Mouse (Mus musculus) ovary, postnatal 14 days (tissue): ENCODE measurements around the gene Calm2.

Source experiments
- DNase-seq: peaks from one replicate; pipeline ENCODE4 v3.0.0; 2022; ENCODE audit warnings: low spot score

Calm2 gene

GRCm38 (mm10) chr17:87446767-87447611, at the start of gene Calm2:
Calm2 (minus strand) TSS chr17:87446935.
- DNase-seq: peak; percentile 98

GRCm38 (mm10) chr17:87495504-87495903, 48.8 kb upstream of the Calm2 start:
- DNase-seq: no peak

GRCm38 (mm10) chr17:87494310-87494709, 47.6 kb upstream of the Calm2 start:
- DNase-seq: no peak

- no peak for DNase-seq
Observed at GRCm38 (mm10) chr17:87492286-87492685, 45.6 kb upstream of the Calm2 start.

GRCm38 (mm10) chr17:87490295-87490694, 43.6 kb upstream of the Calm2 start:
- no peak for DNase-seq

GRCm38 (mm10) chr17:87485751-87486150, 39.0 kb upstream of the Calm2 start:
- DNase-seq: no peak

GRCm38 (mm10) chr17:87482867-87483266, 36.1 kb upstream of the Calm2 start:
- DNase-seq: no peak

GRCm38 (mm10) chr17:87478569-87478968, 31.8 kb upstream of the Calm2 start:
- DNase-seq: no peak

GRCm38 (mm10) chr17:87477611-87478010, 30.9 kb upstream of the Calm2 start:
- DNase-seq: no peak

- no peak for DNase-seq
Observed at GRCm38 (mm10) chr17:87475356-87475755, 28.6 kb upstream of the Calm2 start.

GRCm38 (mm10) chr17:87474501-87474795, 27.7 kb upstream of the Calm2 start:
- no peak for DNase-seq

- no peak for DNase-seq
Observed at GRCm38 (mm10) chr17:87473736-87474500, 27.2 kb upstream of the Calm2 start.

GRCm38 (mm10) chr17:87473441-87473735, 26.7 kb upstream of the Calm2 start:
- DNase-seq: peak; percentile 27

- DNase-seq: no peak
Observed at GRCm38 (mm10) chr17:87472879-87473278, 26.1 kb upstream of the Calm2 start.

GRCm38 (mm10) chr17:87471661-87472060, 24.9 kb upstream of the Calm2 start:
- no peak for DNase-seq

GRCm38 (mm10) chr17:87470797-87471196, 24.1 kb upstream of the Calm2 start:
- DNase-seq: no peak

- no peak for DNase-seq
Observed at GRCm38 (mm10) chr17:87470282-87470681, 23.5 kb upstream of the Calm2 start.

GRCm38 (mm10) chr17:87469428-87469827, 22.7 kb upstream of the Calm2 start:
- no peak for DNase-seq

GRCm38 (mm10) chr17:87468616-87469015, 21.9 kb upstream of the Calm2 start:
- DNase-seq: no peak

GRCm38 (mm10) chr17:87461499-87461896, 14.8 kb upstream of the Calm2 start:
- DNase-seq: no peak

GRCm38 (mm10) chr17:87460669-87461498, 14.1 kb upstream of the Calm2 start:
- no peak for DNase-seq

- no peak for DNase-seq
Observed at GRCm38 (mm10) chr17:87459750-87460668, 13.3 kb upstream of the Calm2 start.
